Mouse (Mus musculus) heart, adult 2 months (tissue): ENCODE results near the gene Tbc1d22b.

Experiments used
- CTCF ChIP-seq: fragments of 200-600 bp; IDR thresholded peaks from 2 replicates; pipeline ENCODE4 v1.8.1; 2022; ENCODE audit warnings: antibody characterized with exemption, mild to moderate bottlenecking, moderate library complexity
- POLR2A ChIP-seq: fragments of 200-500 bp; IDR thresholded peaks from 2 replicates; pipeline ENCODE4 v1.6.1; 2011; ENCODE audit warnings: mild to moderate bottlenecking, low read depth, low read length, control low read depth; ENCODE audit not compliant: insufficient read depth

- TF ChIP-seq CTCF (no peak), POLR2A (no peak)
Measured at GRCm38 (mm10) chr17:29508927-29509608, 40.5 kb upstream of the Tbc1d22b start.
